Mouse (Mus musculus) cortical plate, adult 2 months (tissue): ENCODE measurements around the gene Homer2.

Experiments
- CTCF ChIP-seq: fragments of 200-500 bp; IDR thresholded peaks from 2 replicates; pipeline ENCODE4 v1.5.1; 2011; ENCODE audit warnings: mild to moderate bottlenecking, control low read depth, low read length; ENCODE audit not compliant: insufficient read depth; ENCODE audit errors: extremely low read depth
- POLR2A ChIP-seq: fragments of 200-500 bp; IDR thresholded peaks from 2 replicates; pipeline ENCODE4 v1.6.1; 2011; ENCODE audit warnings: mild to moderate bottlenecking, low read length, control low read depth; ENCODE audit not compliant: insufficient read depth; ENCODE audit errors: extremely low read depth

DNA sequence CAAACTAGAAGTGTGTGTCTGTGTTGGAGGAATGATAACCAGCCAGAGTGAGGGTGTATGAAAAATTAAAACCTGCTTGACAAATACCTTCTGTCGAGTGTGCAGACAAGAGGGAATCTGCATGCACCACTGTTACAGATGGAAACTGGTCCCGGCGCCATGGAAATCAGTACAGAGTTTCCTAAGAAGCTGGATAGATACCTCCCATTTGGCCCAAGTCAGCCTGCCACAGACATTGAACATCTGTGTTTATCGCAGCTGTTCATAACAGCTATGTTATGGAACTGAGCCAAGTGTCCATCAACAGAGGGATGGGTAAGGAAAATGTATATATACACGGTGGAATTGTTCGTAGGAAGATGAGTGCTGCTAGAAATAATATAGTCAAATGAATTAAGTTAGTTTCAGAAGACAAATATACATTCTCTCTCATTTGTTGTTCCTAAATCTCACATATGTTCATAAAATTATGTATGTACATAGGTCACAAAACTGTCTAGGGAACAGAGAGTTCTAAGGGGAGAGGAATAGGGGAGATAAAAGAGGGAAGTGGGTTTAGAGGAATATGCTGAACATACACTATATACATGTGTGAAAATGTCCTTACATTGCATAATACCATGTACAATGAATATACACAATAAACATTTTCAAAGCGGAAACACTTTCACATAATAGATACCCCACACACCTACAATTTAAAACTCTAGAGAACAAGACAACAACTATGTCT, 149.9 kb downstream of the Homer2 start:
- TF ChIP-seq CTCF (no peak), POLR2A (no peak)
